Mouse (Mus musculus): ENCODE measurements around the gene Npff. TPM values are rescaled to one million over a fixed set of nuclear protein-coding genes. Genes with fewer than 3 reads are reported as not detected.

Npff gene
- total and polyA plus RNA-seq, 3 experiments: 0.76 to 2.7 (median 1.1) TPM

- H3K4me3 ChIP-seq (replicated peaks in 1 of 3; ENCODE audit: low read depth in 2 of 3, low read length in 2 of 3, poor library complexity in 1 of 3): peak within 1 kb of the TSS; percentile 61 to 75 (median 64)
- TF ChIP-seq NELFE (IDR thresholded peaks at IDR 0.05; ENCODE audit: low read depth, low read length): no peak; the same call in 1 of the 2 replicates
- no peak for TF ChIP-seq JUN (IDR thresholded peaks at IDR 0.05; ENCODE audit: insufficient read depth, low read depth, low read length)
- TF ChIP-seq POLR2A (IDR thresholded peaks at IDR 0.05; ENCODE audit: low read depth, low read length): peak; percentile 33; the same call in 1 of the 2 replicates
- TF ChIP-seq MXI1 (IDR thresholded peaks at IDR 0.05; ENCODE audit: low read depth, low read length): 0 out of 2 replicates have a peak, but pooled peaks have one; percentile 19
- TF ChIP-seq MAZ (IDR thresholded peaks at IDR 0.05; ENCODE audit: low read depth, low read length): 0 out of 2 replicates have a peak, but pooled peaks have one; percentile 48
- TF ChIP-seq TCF12 (IDR thresholded peaks at IDR 0.05; ENCODE audit: low read depth, low read length): 0 out of 2 replicates have a peak, but pooled peaks have one; percentile 3
- TF ChIP-seq CTCF (conservative IDR thresholded peaks at IDR 0.05 in 1 of 2, IDR thresholded peaks at IDR 0.05 in 1 of 2; ENCODE audit: low read depth in 2 of 2, low read length in 2 of 2): peak in 1 of 2 experiments; percentile 33; a peak in 2 of 4 replicates
- TF ChIP-seq UBTF (IDR thresholded peaks at IDR 0.05; ENCODE audit: low read depth, low read length): 0 out of 2 replicates have a peak, but pooled peaks have one; percentile 73
- H3K27me3 ChIP-seq (replicated peaks): peaks cover 3% of the 10 kb centered on the region
- peaks cover 10 to 18% of the 10 kb centered on the region in 2 experiments for H3K36me3 ChIP-seq (replicated peaks in 1 of 2; ENCODE audit: control insufficient read depth in 1 of 2, insufficient read depth in 1 of 2, low read length in 1 of 2)
- in situ Hi-C loops (cut with MboI; ENCODE audit: low pct_ligation_motif_present, low pct_unique_long_range_greater_than_20kb, low sequenced_read_pairs) (loop anchor here (5.0 kb wide), 1 partner anchor 50 kb away; no protein-coding TSS in a partner anchor), dilution Hi-C loops (cut with MboI; ENCODE audit: extremely low pct_ligation_motif_present, extremely low pct_unique_long_range_greater_than_20kb, low sequenced_read_pairs) (no loop called here)
- 0 out of 2 replicates have a peak within 1 kb of the TSS, but pooled peaks have one; percentile 11 for H3K27ac ChIP-seq (ENCODE audit: insufficient read depth, low read depth)
- peak within 1 kb of the TSS; percentile 58 for H3K9ac ChIP-seq (ENCODE audit: insufficient read depth, low read depth)
- DNase-seq (ENCODE audit: extremely low read depth): peak; percentile 57
- peaks cover 6% of the 10 kb centered on the region for H3K79me2 ChIP-seq (replicated peaks; ENCODE audit: control insufficient read depth, extremely low read depth, insufficient read depth, poor library complexity, severe bottlenecking)
- H3K4me2 ChIP-seq (ENCODE audit: insufficient read depth, low read depth, poor library complexity, severe bottlenecking): peak within 1 kb of the TSS; percentile 71
- H3K9me3 ChIP-seq (replicated peaks; ENCODE audit: low read length): no peaks in the 10 kb centered on the region
- peaks cover 11 to 48% of the 10 kb centered on the region in 2 experiments for H3K4me1 ChIP-seq (ENCODE audit: control insufficient read depth in 1 of 2, insufficient read depth in 2 of 2)
Measured at GRCm38 (mm10) chr15:102516728-102517404, 7.9 kb downstream of the Npff start, which contains the start of gene Map3k12. Gene Map3k12, minus strand, starts transcription at chr15:102517064.

- in situ Hi-C loops (cut with MboI; ENCODE audit: low pct_ligation_motif_present, low pct_unique_long_range_greater_than_20kb, low sequenced_read_pairs): loop anchor here (5.0 kb wide), 1 partner anchor 49 kb away; no protein-coding TSS in a partner anchor
- peaks cover 6 to 12% of the 10 kb centered on the region in 2 experiments for H3K36me3 ChIP-seq (replicated peaks in 1 of 2; ENCODE audit: control insufficient read depth in 1 of 2, insufficient read depth in 1 of 2, low read length in 1 of 2)
- peak overlapping the region; percentile 71 for H3K4me2 ChIP-seq (ENCODE audit: insufficient read depth, low read depth, poor library complexity, severe bottlenecking)
- peaks cover 3% of the 10 kb centered on the region for H3K27me3 ChIP-seq (replicated peaks)
- H3K9ac ChIP-seq (ENCODE audit: insufficient read depth, low read depth): peak overlapping the region; percentile 58
- TF ChIP-seq MAX (IDR thresholded peaks at IDR 0.05; ENCODE audit: low read length) (0 out of 2 replicates have a peak, but pooled peaks have one; percentile 25), USF2 (conservative IDR thresholded peaks at IDR 0.05; ENCODE audit: low read depth, low read length) (no peak)
- peak overlapping the region; percentile 61 to 75 (median 64) for H3K4me3 ChIP-seq (replicated peaks in 1 of 3; ENCODE audit: low read depth in 2 of 3, low read length in 2 of 3, poor library complexity in 1 of 3)
- DNase-seq (ENCODE audit: extremely low read depth): no peak
- H3K27ac ChIP-seq (ENCODE audit: insufficient read depth, low read depth): no peak overlapping the region
- peaks cover 6% of the 10 kb centered on the region for H3K79me2 ChIP-seq (replicated peaks; ENCODE audit: control insufficient read depth, extremely low read depth, insufficient read depth, poor library complexity, severe bottlenecking)
- H3K4me1 ChIP-seq (ENCODE audit: control insufficient read depth in 1 of 2, insufficient read depth in 2 of 2): peaks cover 16 to 54% of the 10 kb centered on the region in 2 experiments
- H3K9me3 ChIP-seq (replicated peaks; ENCODE audit: low read length): no peaks in the 10 kb centered on the region
- dilution Hi-C loops (cut with MboI; ENCODE audit: extremely low pct_ligation_motif_present, extremely low pct_unique_long_range_greater_than_20kb, low sequenced_read_pairs): no loop called here
Measured at GRCm38 (mm10) chr15:102516293-102516692, 8.4 kb downstream of the Npff start.

DNA sequence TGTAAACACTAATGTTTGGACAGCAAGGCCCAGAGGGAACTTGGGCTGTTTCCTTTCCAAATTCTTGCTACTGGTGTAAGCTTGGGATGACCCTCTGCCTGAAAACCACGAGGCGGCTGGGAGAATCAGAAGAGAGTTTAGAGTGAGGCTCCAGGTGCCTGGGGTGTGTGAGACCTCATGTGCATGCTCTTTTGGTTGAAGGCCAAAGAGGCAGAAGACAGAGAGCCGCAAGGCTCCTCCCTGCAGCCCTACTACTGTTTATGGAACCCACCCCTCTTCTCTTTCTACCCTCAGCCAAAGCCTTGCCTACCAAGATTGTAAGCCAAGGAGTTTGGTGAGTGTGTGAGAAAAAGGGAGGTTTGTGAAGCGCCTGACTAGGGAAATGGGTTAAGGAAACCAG lies 9.0 kb downstream of the Npff start:
- H3K9me3 ChIP-seq (replicated peaks; ENCODE audit: low read length): no peaks in the 10 kb centered on the region
- H3K9ac ChIP-seq (ENCODE audit: insufficient read depth, low read depth): no peak overlapping the region
- DNase-seq (ENCODE audit: extremely low read depth): no peak
- peaks cover 3% of the 10 kb centered on the region for H3K27me3 ChIP-seq (replicated peaks)
- peak overlapping the region; percentile 71; the same call in 1 of the 2 replicates for H3K4me2 ChIP-seq (ENCODE audit: insufficient read depth, low read depth, poor library complexity, severe bottlenecking)
- peaks cover 18 to 57% of the 10 kb centered on the region in 2 experiments for H3K4me1 ChIP-seq (ENCODE audit: control insufficient read depth in 1 of 2, insufficient read depth in 2 of 2)
- in situ Hi-C loops (cut with MboI; ENCODE audit: low pct_ligation_motif_present, low pct_unique_long_range_greater_than_20kb, low sequenced_read_pairs): loop anchor here (5.0 kb wide), 1 partner anchor 48 kb away; no protein-coding TSS in a partner anchor
- peaks cover 6% of the 10 kb centered on the region for H3K79me2 ChIP-seq (replicated peaks; ENCODE audit: control insufficient read depth, extremely low read depth, insufficient read depth, poor library complexity, severe bottlenecking)
- dilution Hi-C loops (cut with MboI; ENCODE audit: extremely low pct_ligation_motif_present, extremely low pct_unique_long_range_greater_than_20kb, low sequenced_read_pairs): no loop called here
- peaks cover 1 to 7% of the 10 kb centered on the region in 2 experiments for H3K36me3 ChIP-seq (replicated peaks in 1 of 2; ENCODE audit: control insufficient read depth in 1 of 2, insufficient read depth in 1 of 2, low read length in 1 of 2)
- TF ChIP-seq NELFE (IDR thresholded peaks at IDR 0.05; ENCODE audit: low read depth, low read length) (no peak), JUND (conservative IDR thresholded peaks at IDR 0.05; ENCODE audit: low read depth, low read length) (no peak), ZKSCAN1 (IDR thresholded peaks at IDR 0.05; ENCODE audit: borderline replicate concordance, low read depth, low read length) (no peak), IRF4 (IDR thresholded peaks at IDR 0.05; ENCODE audit: low read depth, low read length) (no peak), JUN (IDR thresholded peaks at IDR 0.05; ENCODE audit: insufficient read depth, low read depth, low read length) (no peak), UBTF (IDR thresholded peaks at IDR 0.05; ENCODE audit: low read depth, low read length) (no peak), USF2 (conservative IDR thresholded peaks at IDR 0.05; ENCODE audit: low read depth, low read length) (no peak), PAX5 (IDR thresholded peaks at IDR 0.05; ENCODE audit: low read length) (no peak), MAZ (IDR thresholded peaks at IDR 0.05; ENCODE audit: low read depth, low read length) (no peak), GABPA (IDR thresholded peaks at IDR 0.05; ENCODE audit: insufficient replicate concordance, low read depth, low read length) (no peak), CHD1 (IDR thresholded peaks at IDR 0.05; ENCODE audit: low read depth, low read length) (no peak), NRF1 (IDR thresholded peaks at IDR 0.05; ENCODE audit: low read depth, low read length) (no peak), BHLHE40 (IDR thresholded peaks at IDR 0.05; ENCODE audit: low read depth, low read length) (no peak), ZNF384 (IDR thresholded peaks at IDR 0.05; ENCODE audit: low read depth, low read length) (no peak), ETS1 (conservative IDR thresholded peaks at IDR 0.05; ENCODE audit: low read depth, low read length) (no peak), ZC3H11A (IDR thresholded peaks at IDR 0.05; ENCODE audit: low read depth, low read length) (no peak), ZMIZ1 (IDR thresholded peaks at IDR 0.05; ENCODE audit: low read depth, low read length) (no peak)
- no peak overlapping the region for H3K27ac ChIP-seq (ENCODE audit: insufficient read depth, low read depth)
- H3K4me3 ChIP-seq (replicated peaks in 1 of 3; ENCODE audit: low read depth in 2 of 3, low read length in 2 of 3, poor library complexity in 1 of 3): no peak overlapping the region
